Mouse (Mus musculus) heart, embryonic 15.5 days (tissue): ENCODE measurements around the gene Rpl32. TPM values are rescaled to one million over a fixed set of nuclear protein-coding genes. Genes with fewer than 3 reads are reported as not detected.

Experiments
- ATAC-seq: fragments of 200-750 bp; cut with Nextera tagmentation; replicated peaks from 2 replicates; pipeline ENCODE4 v1.8.0; 2017; ENCODE audit warnings: low read depth, moderate TSS enrichment; ENCODE audit not compliant: insufficient number of reproducible peaks, insufficient read depth, low FRiP score
- H3K27ac ChIP-seq: fragments of 300-500 bp; sonication (generic); 2 replicates; pipeline ENCODE4 v1.5.1; 2015; ENCODE audit warnings: mild to moderate bottlenecking, inconsistent platforms
- H3K27me3 ChIP-seq: fragments of 300-500 bp; sonication (generic); 2 replicates; pipeline ENCODE4 v1.6.1; 2015; ENCODE audit warnings: inconsistent platforms
- H3K36me3 ChIP-seq: fragments of 300-500 bp; sonication (generic); 2 replicates; pipeline ENCODE4 v1.6.1; 2015; ENCODE audit warnings: mild to moderate bottlenecking, inconsistent platforms
- H3K4me1 ChIP-seq: fragments of 300-500 bp; sonication (generic); replicated peaks from 2 replicates; pipeline ENCODE4 v1.6.1; 2015; ENCODE audit warnings: inconsistent platforms
- H3K4me2 ChIP-seq: fragments of 300-500 bp; sonication (generic); 2 replicates; pipeline ENCODE4 v1.6.1; 2015; ENCODE audit warnings: inconsistent platforms, mild to moderate bottlenecking, moderate library complexity
- H3K4me3 ChIP-seq: fragments of 300-500 bp; sonication (generic); 2 replicates; pipeline ENCODE4 v1.5.1; 2015; ENCODE audit warnings: mild to moderate bottlenecking, inconsistent platforms
- H3K9ac ChIP-seq: fragments of 300-500 bp; sonication (generic); 2 replicates; pipeline ENCODE4 v1.6.1; 2015; ENCODE audit warnings: mild to moderate bottlenecking, inconsistent platforms
- H3K9me3 ChIP-seq: fragments of 300-500 bp; sonication (generic); replicated peaks from 2 replicates; pipeline ENCODE4 v1.6.1; 2016; ENCODE audit warnings: inconsistent platforms
- WGBS: fragments of 180-500 bp; shearing (Covaris S2); methylation state at CpG from one replicate; pipeline ENCODE4 v1.1.7; 2015; ENCODE audit warnings: mixed read lengths; 5-methylcytosine and 5-hydroxymethylcytosine counted together
- polyA plus RNA-seq: library from polyadenylated mRNA; unstranded; fragments of >200 nt; fragmentation: Nextera tagmentation; extraction: Ambion mirVana; gene quantifications from 2 replicates; pipeline ENCODE4 v1.2.1, GENCODE M21; 2015

Gene Rpl32
- polyA plus RNA-seq, 1 experiment from 2014 or later = 1,253 TPM

DNA sequence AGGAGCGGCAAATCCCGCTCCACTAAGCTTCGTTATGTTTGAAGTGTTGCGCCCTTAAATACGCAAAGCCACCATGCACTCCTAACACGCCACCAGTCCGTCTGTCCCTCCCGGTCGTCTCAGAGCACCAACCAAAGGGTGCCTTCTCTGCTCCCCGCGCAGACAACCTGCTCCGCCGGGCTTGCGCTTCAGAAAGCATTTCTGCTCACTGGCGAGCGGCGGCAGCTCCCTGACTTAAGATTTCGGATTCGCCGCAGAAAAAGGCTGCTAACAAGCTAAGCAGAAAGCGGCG, 405 bp downstream of the Rpl32 start:
- H3K27ac ChIP-seq = peak overlapping the region; percentile 90
- ATAC-seq = 0 out of 2 replicates have a peak, but pooled peaks have one; percentile 36
- peak overlapping the region; percentile 74 for H3K4me2 ChIP-seq
- WGBS = under 1% methylated on average over 22 of the region's 22 CpGs
- H3K4me1 ChIP-seq = peaks cover 24% of the 10 kb centered on the region
- peak overlapping the region; percentile 95 for H3K9ac ChIP-seq
- H3K4me3 ChIP-seq = peak overlapping the region; percentile 87
- no peaks in the 10 kb centered on the region for H3K27me3 ChIP-seq
- H3K9me3 ChIP-seq = no peaks in the 10 kb centered on the region
- peaks cover 40% of the 10 kb centered on the region for H3K36me3 ChIP-seq

DNA sequence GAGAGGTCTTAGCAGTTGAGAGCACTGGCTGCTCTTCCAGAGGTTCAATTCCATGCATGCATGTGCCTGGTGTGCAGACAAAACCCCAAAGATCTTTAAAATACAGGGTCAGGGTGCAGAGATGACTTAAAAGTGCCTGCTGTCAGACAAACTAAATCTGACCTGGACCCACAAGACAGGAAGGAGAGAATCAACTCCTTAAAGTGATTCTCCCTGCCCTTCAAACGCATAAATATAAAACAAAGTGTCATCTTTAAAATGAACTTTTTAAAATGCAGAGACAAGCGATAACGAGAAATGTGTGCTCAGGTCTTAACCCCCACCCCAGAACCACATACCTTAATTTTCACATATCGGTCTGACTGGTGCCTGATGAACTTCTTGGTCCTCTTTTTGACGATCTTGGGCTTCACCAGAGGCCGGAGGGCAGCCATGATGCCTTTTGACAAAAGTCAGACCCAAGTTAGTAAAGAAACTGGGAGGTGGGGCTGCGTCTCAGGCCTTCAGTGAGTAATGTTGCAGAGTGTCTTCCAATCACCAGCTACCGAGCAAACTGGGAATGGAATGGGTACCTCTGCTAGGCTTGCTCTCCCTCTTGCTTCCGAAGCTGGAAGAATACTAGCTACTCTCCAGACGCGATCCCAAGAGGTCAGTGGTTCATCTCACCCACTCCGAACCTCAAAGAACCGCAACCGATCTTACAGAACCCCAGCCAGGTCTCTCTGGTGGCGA, 917 bp downstream of the Rpl32 start:
- ATAC-seq = no peak
- H3K36me3 ChIP-seq = peaks cover 45% of the 10 kb centered on the region
- 1% methylated on average over 15 of the region's 15 CpGs for WGBS

DNA sequence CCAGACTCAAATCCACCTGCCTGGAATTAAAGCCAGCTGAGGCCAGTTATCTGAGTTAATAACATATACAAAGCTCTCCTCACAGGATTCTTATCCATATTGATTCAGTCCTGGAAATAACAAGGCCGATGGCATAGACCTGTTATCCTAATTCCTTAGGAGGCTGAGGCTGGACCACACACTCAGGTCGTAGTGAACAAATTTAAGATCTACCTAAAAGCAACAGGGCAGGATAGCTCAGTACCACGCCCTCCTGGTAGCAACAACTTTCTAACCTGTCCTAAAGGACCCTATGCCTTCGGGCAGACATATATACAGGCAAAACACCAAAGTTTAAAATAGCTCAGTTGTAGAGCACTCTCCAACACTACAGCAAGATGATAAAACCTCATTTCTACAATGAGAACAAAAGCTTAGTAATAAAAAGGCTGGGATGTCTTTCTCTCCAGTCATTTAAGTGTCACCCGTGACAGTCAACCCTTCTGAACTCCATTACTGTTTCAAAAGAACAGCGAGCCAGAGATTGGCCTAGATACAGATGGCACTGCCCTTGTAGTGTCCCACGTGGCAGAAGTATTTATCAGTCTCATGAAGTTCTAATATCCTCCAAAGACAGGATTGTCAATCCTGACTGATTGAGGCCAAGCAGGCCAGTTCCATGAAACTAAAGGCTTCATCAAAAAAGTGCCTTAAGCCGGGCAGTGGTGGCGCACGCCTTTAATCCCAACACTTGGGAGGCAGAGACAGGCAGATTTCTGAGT, 3.9 kb downstream of the Rpl32 start:
- Histone ChIP-seq H3K4me1 (peaks cover 24% of the 10 kb centered on the region), H3K27me3 (no peaks in the 10 kb centered on the region), H3K9me3 (no peaks in the 10 kb centered on the region), H3K27ac (no peak overlapping the region), H3K4me2 (no peak overlapping the region), H3K4me3 (no peak overlapping the region), H3K36me3 (peaks cover 74% of the 10 kb centered on the region), H3K9ac (no peak overlapping the region)
- 65% methylated on average over 10 of the region's 10 CpGs for WGBS
- ATAC-seq = no peak

More for the DNA sequence above, 917 bp downstream of the Rpl32 start:
- Histone ChIP-seq H3K9me3 (no peaks in the 10 kb centered on the region), H3K27ac (peak overlapping the region; percentile 90), H3K4me3 (peak overlapping the region; percentile 87), H3K4me2 (peak overlapping the region; percentile 74), H3K9ac (peak overlapping the region; percentile 95), H3K4me1 (peaks cover 24% of the 10 kb centered on the region), H3K27me3 (no peaks in the 10 kb centered on the region)

DNA sequence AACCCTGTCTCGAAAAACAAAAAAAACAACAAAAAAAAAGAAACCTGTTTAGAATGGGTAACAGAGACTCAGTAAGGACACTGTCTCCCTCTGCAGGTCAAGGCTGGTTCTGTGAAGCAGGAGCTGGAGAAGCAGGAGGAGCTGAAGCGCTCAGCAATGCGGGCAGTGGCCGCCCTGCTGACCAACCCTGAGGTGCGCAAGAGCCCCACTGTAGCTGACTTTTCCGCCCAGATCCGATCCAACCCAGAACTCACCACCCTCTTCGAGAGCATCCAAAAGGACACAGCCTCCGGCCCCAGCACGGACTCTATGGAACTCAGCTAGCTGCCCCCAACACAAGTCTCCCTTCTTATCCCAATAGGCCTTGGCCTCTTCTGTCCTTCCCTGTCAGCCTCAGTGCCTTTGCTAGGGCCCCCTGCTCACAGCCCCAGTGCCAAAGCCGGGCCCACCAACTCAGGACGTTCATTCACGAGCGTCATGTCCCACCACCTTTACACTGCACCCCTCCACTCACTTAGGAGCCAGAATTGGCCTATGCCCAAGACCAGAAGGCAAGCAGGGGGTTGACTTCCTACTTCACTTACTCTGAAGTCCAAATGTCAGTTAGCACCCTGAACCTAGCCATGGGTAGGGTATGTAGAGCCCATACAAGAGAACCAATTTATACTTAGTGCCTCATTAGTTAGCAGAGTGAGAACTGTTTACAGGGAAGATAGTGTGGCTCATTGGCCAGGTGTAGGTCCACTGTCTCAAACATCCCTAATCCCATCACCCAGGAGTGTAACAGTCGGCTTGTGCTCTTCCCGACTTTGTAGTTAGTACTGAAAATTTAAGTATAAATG, 4.8 kb downstream of the Rpl32 start:
- 0 out of 2 replicates have a peak, but pooled peaks have one; percentile 36 for ATAC-seq
- no peaks in the 10 kb centered on the region for H3K9me3 ChIP-seq

DNA sequence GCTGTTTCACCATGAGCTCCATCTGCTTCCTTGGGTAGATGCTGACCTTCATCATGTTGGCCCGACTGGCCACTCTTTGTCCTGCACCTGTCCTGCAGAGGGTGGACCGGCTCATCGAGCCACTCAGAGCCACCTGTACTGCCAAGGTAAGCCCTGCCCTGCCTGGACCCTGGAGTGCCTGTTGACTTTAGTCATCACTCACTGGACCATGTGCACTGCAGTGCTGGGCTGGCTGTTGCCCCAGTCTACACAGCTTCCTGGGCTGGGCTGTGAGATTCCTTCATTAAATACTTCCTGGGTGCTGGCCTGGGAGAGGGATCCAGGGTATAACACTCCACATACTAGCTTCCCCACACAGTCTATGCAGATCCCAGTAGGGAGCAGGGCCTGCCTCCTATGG, 6.7 kb downstream of the Rpl32 start:
- no peaks in the 10 kb centered on the region for H3K9me3 ChIP-seq
- H3K4me3 ChIP-seq = no peak overlapping the region
- no peak overlapping the region for H3K27ac ChIP-seq
- no peak for ATAC-seq
- H3K36me3 ChIP-seq = peaks cover 96% of the 10 kb centered on the region
- H3K9ac ChIP-seq = no peak overlapping the region
- 91% methylated on average over 3 of the region's 3 CpGs for WGBS
- no peaks in the 10 kb centered on the region for H3K27me3 ChIP-seq
- H3K4me2 ChIP-seq = no peak overlapping the region
- H3K4me1 ChIP-seq = peaks cover 16% of the 10 kb centered on the region

More for the DNA sequence above, 4.8 kb downstream of the Rpl32 start:
- WGBS = 44% methylated on average over 16 of the region's 16 CpGs
- Histone ChIP-seq H3K9ac (no peak overlapping the region), H3K27me3 (no peaks in the 10 kb centered on the region), H3K4me2 (no peak overlapping the region), H3K27ac (no peak overlapping the region), H3K4me1 (peaks cover 24% of the 10 kb centered on the region), H3K4me3 (no peak overlapping the region), H3K36me3 (peaks cover 82% of the 10 kb centered on the region)

GRCm38 (mm10) chr6:115792691-115793215, 15.8 kb downstream of the Rpl32 start:
- Histone ChIP-seq H3K4me2 (no peak overlapping the region), H3K9me3 (no peaks in the 10 kb centered on the region), H3K36me3 (peaks cover 98% of the 10 kb centered on the region), H3K27me3 (no peaks in the 10 kb centered on the region), H3K27ac (no peak overlapping the region), H3K4me3 (no peak overlapping the region), H3K9ac (no peak overlapping the region), H3K4me1 (peaks cover 19% of the 10 kb centered on the region)
- WGBS = 80% methylated on average over 21 of the region's 21 CpGs
- no peak; the same call in 1 of the 2 replicates for ATAC-seq

- Histone ChIP-seq H3K9ac (no peak overlapping the region), H3K4me1 (peaks cover 19% of the 10 kb centered on the region), H3K27me3 (no peaks in the 10 kb centered on the region), H3K36me3 (peaks cover 98% of the 10 kb centered on the region), H3K27ac (0 out of 2 replicates have a peak overlapping the region, but pooled peaks have one; percentile 7), H3K4me3 (no peak overlapping the region), H3K9me3 (no peaks in the 10 kb centered on the region), H3K4me2 (no peak overlapping the region)
- WGBS = 70% methylated on average over 34 of the region's 34 CpGs
- peak; percentile 28; the same call in 1 of the 2 replicates for ATAC-seq
Observed at GRCm38 (mm10) chr6:115791842-115792686, 16.5 kb downstream of the Rpl32 start.

GRCm38 (mm10) chr6:115791016-115791415, 17.5 kb downstream of the Rpl32 start:
- H3K4me3 ChIP-seq = no peak overlapping the region
- H3K27me3 ChIP-seq = no peaks in the 10 kb centered on the region
- no peaks in the 10 kb centered on the region for H3K9me3 ChIP-seq
- 74% methylated on average over 10 of the region's 10 CpGs for WGBS
- peaks cover 98% of the 10 kb centered on the region for H3K36me3 ChIP-seq
- H3K4me2 ChIP-seq = no peak overlapping the region
- peaks cover 19% of the 10 kb centered on the region for H3K4me1 ChIP-seq
- no peak overlapping the region for H3K9ac ChIP-seq
- no peak for ATAC-seq
- no peak overlapping the region for H3K27ac ChIP-seq

DNA sequence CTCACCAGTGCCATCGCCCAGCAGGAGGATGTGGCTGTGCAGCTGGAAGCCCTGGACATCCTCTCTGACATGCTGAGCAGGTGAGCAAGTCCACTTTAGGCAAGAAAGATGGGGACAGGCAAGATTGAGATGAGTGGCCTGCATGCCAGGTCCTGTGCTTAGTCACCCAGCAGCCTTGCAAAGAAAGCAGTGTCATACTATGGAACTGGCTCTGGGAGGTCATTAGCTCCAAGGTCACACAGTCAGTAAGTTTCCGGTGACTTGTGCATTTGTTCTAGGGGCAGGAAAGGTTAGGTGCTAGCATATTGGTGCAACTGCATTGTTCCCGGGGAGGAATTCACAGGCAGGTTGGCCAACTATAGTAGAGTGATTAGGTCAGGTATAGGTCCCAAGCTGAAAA, 25.8 kb downstream of the Rpl32 start:
- Histone ChIP-seq H3K4me1 (peaks cover 11% of the 10 kb centered on the region; the same call in 1 of the 2 replicates), H3K27me3 (no peaks in the 10 kb centered on the region), H3K4me2 (no peak overlapping the region), H3K9ac (no peak overlapping the region), H3K9me3 (no peaks in the 10 kb centered on the region), H3K4me3 (no peak overlapping the region), H3K27ac (peak overlapping the region; percentile 9; the same call in 1 of the 2 replicates), H3K36me3 (peaks cover 80% of the 10 kb centered on the region)
- whole genome bisulfite sequencing = 70% methylated on average over 3 of the region's 3 CpGs
- ATAC-seq = no peak

GRCm38 (mm10) chr6:115776363-115776762, 32.2 kb downstream of the Rpl32 start:
- H3K4me1 ChIP-seq = peaks cover 40% of the 10 kb centered on the region
- no peak; the same call in 1 of the 2 replicates for ATAC-seq
- peak overlapping the region; percentile 88 for H3K4me2 ChIP-seq
- peak overlapping the region; percentile 87 for H3K4me3 ChIP-seq
- H3K9ac ChIP-seq = peak overlapping the region; percentile 91; the same call in 1 of the 2 replicates
- no peaks in the 10 kb centered on the region for H3K9me3 ChIP-seq
- peaks cover 21% of the 10 kb centered on the region for H3K36me3 ChIP-seq
- peak overlapping the region; percentile 97 for H3K27ac ChIP-seq
- no peaks in the 10 kb centered on the region for H3K27me3 ChIP-seq
- 14% methylated on average over 9 of the region's 9 CpGs for WGBS
